Mouse (Mus musculus): Measurements from ENCODE around the gene Tdpoz2. TPM values are rescaled to one million over a fixed set of nuclear protein-coding genes. Genes with fewer than 3 reads are reported as not detected.
"Not testable (repeated sequence)": the region's sequence is repeated elsewhere in the genome, so short reads cannot be mapped to it uniquely, and the experiment has no call there.

The Tdpoz2 gene
- polyA plus RNA-seq (2012; rRNA removed), result not detected in 2 replicates

GRCm38 (mm10) chr3:93652586-93652985 lies at the start of gene Tdpoz2:
Gene Tdpoz2 (minus strand): TSS chr3:93652686.
- no peak for DNase-seq (ENCODE audit: low read depth)
- TF ChIP-seq POLR2A (IDR thresholded peaks at IDR 0.05; ENCODE audit: borderline replicate concordance, extremely low read depth, insufficient read depth, insufficient read length, poor library complexity, severe bottlenecking) (no peak), CTCF (IDR thresholded peaks at IDR 0.05; ENCODE audit: borderline replicate concordance, extremely low read depth, insufficient read depth, insufficient read length) (no peak)

DNA sequence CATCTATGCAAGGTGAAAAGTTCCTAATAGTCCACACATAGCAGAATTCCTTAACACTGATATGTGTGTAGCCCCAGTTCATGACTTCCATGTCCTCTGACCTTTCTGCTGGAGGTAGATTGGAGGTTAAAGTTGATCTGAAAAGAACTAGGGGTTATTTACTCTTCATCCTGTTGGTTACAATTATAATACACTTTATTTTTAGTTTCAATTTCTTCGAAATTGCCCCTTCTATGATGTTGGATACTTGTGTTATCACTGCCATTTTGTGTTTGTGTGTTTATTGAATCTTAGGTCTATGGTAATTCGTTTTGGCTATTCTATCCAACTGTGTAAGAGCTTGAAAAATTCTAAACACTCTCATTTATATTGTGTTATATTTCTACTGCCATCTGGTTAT lies 40.5 kb upstream of the Tdpoz2 start, which contains the start of gene Gm37596:
Gm37596 (minus strand) TSS at position 101 of the 400 bp plus-strand sequence.
- DNase-seq (ENCODE audit: low read depth), result not testable (repeated sequence)

- not testable (repeated sequence) for DNase-seq (ENCODE audit: low read depth)
Observed at GRCm38 (mm10) chr3:93676210-93676609, 23.7 kb upstream of the Tdpoz2 start, which contains the start of gene Tdpoz1. Gene Tdpoz1 (minus strand): TSS chr3:93676310.

GRCm38 (mm10) chr3:93670805-93671503 lies 18.5 kb upstream of the Tdpoz2 start:
- DNase-seq (ENCODE audit: low read depth), result not testable (repeated sequence)

- no peak for TF ChIP-seq POLR2A (IDR thresholded peaks at IDR 0.05; ENCODE audit: borderline replicate concordance, extremely low read depth, insufficient read depth, insufficient read length, poor library complexity, severe bottlenecking)
- no peak for TF ChIP-seq CTCF (IDR thresholded peaks at IDR 0.05; ENCODE audit: borderline replicate concordance, extremely low read depth, insufficient read depth, insufficient read length)
Observed at GRCm38 (mm10) chr3:93654260-93654659, 1.8 kb upstream of the Tdpoz2 start.

GRCm38 (mm10) chr3:93630917-93631714 lies 21.4 kb downstream of the Tdpoz2 start:
- DNase-seq (ENCODE audit: low read depth), result not testable (repeated sequence)

More at GRCm38 (mm10) chr3:93654260-93654659, 1.8 kb upstream of the Tdpoz2 start:
- DNase-seq (ENCODE audit: low read depth), result no peak

- peak; percentile 52; the same call in 1 of the 2 replicates for TF ChIP-seq CTCF (IDR thresholded peaks at IDR 0.05; ENCODE audit: borderline replicate concordance, extremely low read depth, insufficient read depth, insufficient read length)
- DNase-seq (ENCODE audit: low read depth), result peak; percentile 31
Observed at GRCm38 (mm10) chr3:93608970-93609369, 43.5 kb downstream of the Tdpoz2 start.

DNA sequence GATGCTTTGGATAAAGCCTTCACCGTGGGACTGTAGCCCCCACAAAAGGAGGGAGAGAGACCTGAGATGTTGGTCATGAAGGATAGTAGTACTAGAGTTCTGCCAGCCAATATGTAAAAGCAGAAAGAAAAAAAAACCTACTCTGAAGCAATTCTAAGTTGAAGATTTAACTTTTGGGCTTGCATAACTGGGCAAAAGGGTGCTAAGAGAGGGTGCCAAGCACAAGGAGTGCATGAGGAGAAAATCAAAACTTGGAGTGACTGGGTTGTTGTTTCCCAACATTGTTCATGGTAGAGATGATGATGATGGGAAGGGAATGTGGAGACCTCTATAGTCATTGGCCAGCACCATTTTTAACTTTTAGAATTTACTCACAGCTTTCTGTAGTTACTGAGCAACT lies 50.6 kb downstream of the Tdpoz2 start:
- DNase-seq (ENCODE audit: low read depth), result no peak
- TF ChIP-seq POLR2A (IDR thresholded peaks at IDR 0.05; ENCODE audit: borderline replicate concordance, extremely low read depth, insufficient read depth, insufficient read length, poor library complexity, severe bottlenecking), result no peak
- no peak for TF ChIP-seq CTCF (IDR thresholded peaks at IDR 0.05; ENCODE audit: borderline replicate concordance, extremely low read depth, insufficient read depth, insufficient read length)

Other genes with a start within 250 kb of the Tdpoz2 start
- 0.26 and 0.67 TPM in 2 replicates for gene Tchh, start 210.4 kb downstream of the Tdpoz2 start, polyA plus RNA-seq (2012; rRNA removed)
- gene Tchhl1, start 183.9 kb downstream of the Tdpoz2 start, polyA plus RNA-seq (2012; rRNA removed), result not detected in 2 replicates
- 49.1 and 111 TPM in 2 replicates for gene S100a11, start 132.2 kb downstream of the Tdpoz2 start, polyA plus RNA-seq (2012; rRNA removed)
- 58.6 and 70.5 TPM in 2 replicates for gene S100a10, start 97.6 kb downstream of the Tdpoz2 start, polyA plus RNA-seq (2012; rRNA removed)
- not detected in 2 replicates for gene Tdpoz1, start 23.6 kb upstream of the Tdpoz2 start, polyA plus RNA-seq (2012; rRNA removed)
- not detected in 2 replicates for gene Gm37596, start 40.4 kb upstream of the Tdpoz2 start, polyA plus RNA-seq (2012; rRNA removed)
- not detected in 2 replicates for gene Gm5773, start 120.3 kb upstream of the Tdpoz2 start, polyA plus RNA-seq (2012; rRNA removed)
- gene Tdpoz4, start 143.7 kb upstream of the Tdpoz2 start, polyA plus RNA-seq (2012; rRNA removed), result not detected in 2 replicates
- gene Tdpoz3, start 173.3 kb upstream of the Tdpoz2 start, polyA plus RNA-seq (2012; rRNA removed), result not detected in 2 replicates